Mouse (Mus musculus) retina, embryonic 14.5 days (tissue): ENCODE data around the gene Msi1.
"Not testable (repeated sequence)": the region's sequence is repeated elsewhere in the genome, so short reads cannot be mapped to it uniquely, and the experiment has no call there.

Experiments used
- DNase-seq: peaks from one replicate; pipeline ENCODE4 v3.0.0-alpha.2; 2015; ENCODE audit warnings: low spot score

The Msi1 gene

GRCm38 (mm10) chr5:115434280-115434852, 5.0 kb downstream of the Msi1 start:
- DNase-seq: no peak

GRCm38 (mm10) chr5:115434853-115435754, 5.7 kb downstream of the Msi1 start:
- DNase-seq: peak; percentile 74

- DNase-seq: peak; percentile 58
Observed at GRCm38 (mm10) chr5:115435755-115436379, 6.5 kb downstream of the Msi1 start.

GRCm38 (mm10) chr5:115436421-115437124, 7.2 kb downstream of the Msi1 start:
- peak; percentile 99 for DNase-seq

- DNase-seq: no peak
Observed at GRCm38 (mm10) chr5:115437242-115437944, 8.0 kb downstream of the Msi1 start.

- DNase-seq: peak; percentile 71
Observed at GRCm38 (mm10) chr5:115437945-115438315, 8.5 kb downstream of the Msi1 start.

- no peak for DNase-seq
Observed at GRCm38 (mm10) chr5:115438667-115439066, 9.3 kb downstream of the Msi1 start.

- DNase-seq: peak; percentile 97
Observed at GRCm38 (mm10) chr5:115441205-115441849, 11.9 kb downstream of the Msi1 start.

GRCm38 (mm10) chr5:115442663-115443062, 13.3 kb downstream of the Msi1 start:
- DNase-seq: not testable (repeated sequence)

- DNase-seq: no peak
Observed at GRCm38 (mm10) chr5:115444130-115444529, 14.7 kb downstream of the Msi1 start.

- DNase-seq: no peak
Observed at GRCm38 (mm10) chr5:115447108-115447507, 17.7 kb downstream of the Msi1 start.

- DNase-seq: no peak
Observed at GRCm38 (mm10) chr5:115449247-115449646, 19.8 kb downstream of the Msi1 start.

GRCm38 (mm10) chr5:115450410-115451317, 21.3 kb downstream of the Msi1 start:
- no peak for DNase-seq

GRCm38 (mm10) chr5:115454422-115455090, 25.2 kb downstream of the Msi1 start:
- DNase-seq: no peak

GRCm38 (mm10) chr5:115455838-115456237, 26.4 kb downstream of the Msi1 start:
- no peak for DNase-seq

- no peak for DNase-seq
Observed at GRCm38 (mm10) chr5:115458918-115459317, 29.5 kb downstream of the Msi1 start.

- DNase-seq: no peak
Observed at GRCm38 (mm10) chr5:115464408-115465115, 35.2 kb downstream of the Msi1 start.

- DNase-seq: no peak
Observed at GRCm38 (mm10) chr5:115465642-115466420, 36.4 kb downstream of the Msi1 start, which contains the start of gene Pla2g1b. Gene Pla2g1b, plus strand, starts transcription at chr5:115466262.
